Mouse (Mus musculus) right cerebral cortex, adult 2 months (tissue): Measurements from ENCODE around the gene Gm20388.

ENCODE experiments used
- DNase-seq, 2 experiments: peaks; one replicate each; pipeline ENCODE4 v3.0.0; 2021 to 2022; ENCODE audit warnings: low spot score in 2 of 2

The Gm20388 gene

GRCm38 (mm10) chr8:122902581-122902980 is 2991.9 kb downstream of the Gm20388 start:
- no peak for DNase-seq

GRCm38 (mm10) chr8:122903002-122903401 is 2992.4 kb downstream of the Gm20388 start:
- DNase-seq = no peak

- DNase-seq = no peak
Observed at GRCm38 (mm10) chr8:122904496-122904895, 2993.9 kb downstream of the Gm20388 start.

GRCm38 (mm10) chr8:122905346-122905745 is 2994.7 kb downstream of the Gm20388 start:
- no peak for DNase-seq

- DNase-seq = peak; percentile 93 to 94
Observed at GRCm38 (mm10) chr8:122906463-122907021, 2995.9 kb downstream of the Gm20388 start.

GRCm38 (mm10) chr8:122912150-122912549 is 3001.5 kb downstream of the Gm20388 start:
- DNase-seq = no peak

- no peak for DNase-seq
Observed at GRCm38 (mm10) chr8:122912871-122913270, 3002.2 kb downstream of the Gm20388 start.

GRCm38 (mm10) chr8:122916766-122917165 is 3006.1 kb downstream of the Gm20388 start:
- no peak for DNase-seq

GRCm38 (mm10) chr8:122917531-122918392 is 3007.1 kb downstream of the Gm20388 start:
- no peak for DNase-seq

- DNase-seq = no peak
Observed at GRCm38 (mm10) chr8:122918438-122919107, 3007.9 kb downstream of the Gm20388 start.

GRCm38 (mm10) chr8:122920890-122921289 is 3010.2 kb downstream of the Gm20388 start:
- no peak for DNase-seq

- DNase-seq = no peak
Observed at GRCm38 (mm10) chr8:122922945-122923344, 3012.3 kb downstream of the Gm20388 start.

- no peak for DNase-seq
Observed at GRCm38 (mm10) chr8:122923431-122924090, 3012.9 kb downstream of the Gm20388 start.

- DNase-seq = no peak
Observed at GRCm38 (mm10) chr8:122924091-122924490, 3013.4 kb downstream of the Gm20388 start.

GRCm38 (mm10) chr8:122925939-122926722 is 3015.5 kb downstream of the Gm20388 start:
- no peak for DNase-seq

GRCm38 (mm10) chr8:122926782-122927181 is 3016.1 kb downstream of the Gm20388 start:
- no peak for DNase-seq

GRCm38 (mm10) chr8:122927841-122928240 is 3017.2 kb downstream of the Gm20388 start:
- DNase-seq = no peak

- no peak for DNase-seq
Observed at GRCm38 (mm10) chr8:122928631-122929224, 3018.1 kb downstream of the Gm20388 start.

GRCm38 (mm10) chr8:122931834-122932560 is 3021.4 kb downstream of the Gm20388 start:
- peak; percentile 79 to 86 for DNase-seq

- no peak for DNase-seq
Observed at GRCm38 (mm10) chr8:122932561-122932959, 3021.9 kb downstream of the Gm20388 start.
